Mouse (Mus musculus) cerebral cortex, adult 2 months (tissue): ENCODE measurements around the gene Smo.

Experiments used
- WGBS: fragments of 180-500 bp; shearing (Covaris S2); methylation state at CpG from one replicate; pipeline ENCODE4 v1.1.7; 2018; 5-methylcytosine and 5-hydroxymethylcytosine counted together

The Smo gene

DNA sequence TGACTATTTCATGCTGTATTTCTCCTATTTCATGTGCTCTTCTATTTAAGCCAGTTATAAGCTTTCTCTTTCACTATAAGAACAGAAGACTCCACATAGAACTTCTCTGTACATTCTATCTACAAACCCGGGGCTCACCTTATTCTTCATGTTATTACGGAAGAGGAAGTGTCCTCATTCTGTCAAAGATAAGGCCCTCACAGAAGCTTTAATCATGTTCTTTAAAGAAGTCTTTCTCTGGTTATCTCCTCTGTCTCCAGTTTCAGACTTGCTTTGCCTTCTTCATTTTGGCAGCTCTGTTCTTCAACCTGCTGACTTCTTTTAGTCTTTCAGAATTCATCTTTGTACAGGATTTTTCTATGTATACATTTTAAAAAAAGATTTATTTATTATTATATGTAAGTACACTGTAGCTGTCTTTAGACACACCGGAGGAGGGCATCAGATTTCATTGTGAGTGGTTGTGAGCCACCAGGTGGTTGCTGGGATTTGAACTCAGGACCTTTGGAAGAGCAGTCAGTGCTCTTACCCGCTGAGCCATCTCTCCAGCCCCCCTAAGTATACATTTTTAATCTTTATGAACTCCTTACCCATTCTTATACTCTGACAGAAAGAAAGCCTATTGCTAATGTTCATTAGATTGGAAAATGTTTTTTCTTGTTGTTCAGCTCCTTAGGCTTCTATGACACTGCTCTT is 41.4 kb downstream of the Smo start:
- 86% methylated on average over 4 of the region's 4 CpGs for WGBS

DNA sequence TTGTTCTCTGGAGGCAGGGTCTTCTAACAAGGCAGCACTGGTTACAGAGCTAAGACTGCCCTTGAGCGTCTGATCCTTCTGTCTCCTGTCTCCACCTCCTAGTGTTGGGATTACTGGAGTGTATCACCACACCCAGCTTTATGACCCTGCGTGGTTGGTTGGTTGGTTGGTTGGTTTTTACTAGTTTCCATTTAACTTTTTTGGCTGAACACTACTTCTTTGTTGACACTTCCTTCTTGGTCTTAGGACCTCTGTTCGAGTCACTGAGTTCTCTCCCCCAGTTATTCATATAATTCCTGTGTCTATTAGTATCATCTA is 41.9 kb downstream of the Smo start:
- WGBS = 81% methylated on average over 3 of the region's 3 CpGs

DNA sequence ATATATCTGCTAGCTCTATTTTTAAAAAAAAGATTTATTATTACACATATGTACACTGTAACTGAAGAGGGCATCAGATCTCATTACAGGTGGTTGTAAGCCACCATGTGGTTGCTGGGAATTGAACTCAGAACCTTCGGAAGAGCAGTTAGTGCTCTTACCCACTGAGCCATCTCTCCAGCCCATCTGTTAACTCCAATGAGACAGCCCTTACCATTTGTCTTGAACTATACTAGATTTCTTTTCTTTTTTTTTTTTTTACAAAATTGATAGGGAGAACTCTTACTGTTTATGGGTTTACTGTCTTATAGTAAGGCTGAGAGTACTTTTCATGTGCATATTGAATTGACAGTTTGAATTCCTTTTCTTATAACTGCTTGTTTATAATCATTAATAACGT is 45.3 kb downstream of the Smo start:
- 86% methylated on average over 2 of the region's 2 CpGs for WGBS

DNA sequence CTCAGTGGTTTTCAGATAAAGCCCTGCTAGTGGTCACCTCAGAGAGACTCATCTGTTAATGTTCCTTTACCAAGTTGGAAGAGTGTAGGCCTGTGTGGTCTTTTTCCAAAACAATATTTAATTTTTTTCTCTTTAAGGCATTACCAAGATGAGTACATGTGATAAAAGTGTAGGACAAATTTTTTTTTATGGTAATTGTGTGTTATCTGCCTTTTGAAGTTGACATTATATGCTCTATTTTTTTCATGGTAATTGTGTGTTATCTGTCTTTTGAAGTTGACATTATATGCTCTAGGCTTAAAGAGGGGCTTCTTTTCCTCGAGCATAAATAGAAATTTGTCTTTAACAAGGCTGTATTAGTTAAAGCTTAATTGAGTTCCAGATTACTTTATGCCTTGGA is 46.9 kb downstream of the Smo start:
- WGBS = 64% methylated on average over 1 of the region's 1 CpGs

DNA sequence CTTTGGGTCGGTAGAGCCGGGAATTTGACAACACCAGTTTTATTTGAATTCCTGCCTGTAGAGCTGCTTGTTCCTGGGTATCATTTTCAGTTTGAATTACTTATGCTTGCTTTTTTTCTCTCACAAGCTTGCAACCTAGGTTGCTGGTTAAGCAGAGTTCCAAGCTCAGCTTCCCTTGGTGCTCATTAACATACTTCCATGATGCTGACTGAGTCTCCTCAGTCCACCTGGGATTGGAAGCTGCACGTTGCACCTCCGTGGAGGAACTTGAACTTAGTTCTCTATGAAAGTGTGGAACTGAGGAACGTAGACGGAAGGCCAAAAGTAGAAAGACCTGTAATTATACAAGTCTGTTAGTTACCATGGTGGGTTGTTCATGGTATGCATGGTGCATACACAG is 48.7 kb downstream of the Smo start:
- WGBS = 81% methylated on average over 6 of the region's 6 CpGs

DNA sequence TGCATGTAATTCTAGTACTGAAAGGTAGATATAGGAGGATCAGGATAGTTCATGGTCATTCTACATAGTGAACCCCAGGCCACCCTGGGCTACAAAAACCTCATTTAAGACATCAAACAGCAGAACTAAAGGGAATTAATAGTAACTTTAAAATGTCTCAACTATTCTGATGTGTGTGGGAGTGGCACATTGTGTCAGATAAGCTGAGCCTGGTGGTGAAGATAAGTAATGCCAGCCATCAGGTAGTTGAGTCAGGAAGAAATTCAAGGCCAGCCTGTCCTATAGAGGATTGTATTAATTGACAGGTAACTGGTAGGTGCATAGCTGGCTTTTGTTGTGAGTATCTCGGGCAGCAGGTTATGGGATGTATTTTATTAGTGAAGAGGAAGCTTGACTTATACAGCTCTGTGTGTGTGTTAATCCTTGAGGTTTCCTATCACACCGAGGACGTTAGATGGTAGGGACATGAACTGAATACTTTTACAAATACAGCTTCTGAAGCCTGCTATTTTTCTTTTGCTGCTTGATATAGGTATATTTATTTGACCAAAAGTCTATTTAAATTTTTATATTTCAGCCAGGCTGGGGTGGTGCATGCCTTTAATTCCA is 49.2 kb downstream of the Smo start:
- WGBS = 95% methylated on average over 3 of the region's 3 CpGs

DNA sequence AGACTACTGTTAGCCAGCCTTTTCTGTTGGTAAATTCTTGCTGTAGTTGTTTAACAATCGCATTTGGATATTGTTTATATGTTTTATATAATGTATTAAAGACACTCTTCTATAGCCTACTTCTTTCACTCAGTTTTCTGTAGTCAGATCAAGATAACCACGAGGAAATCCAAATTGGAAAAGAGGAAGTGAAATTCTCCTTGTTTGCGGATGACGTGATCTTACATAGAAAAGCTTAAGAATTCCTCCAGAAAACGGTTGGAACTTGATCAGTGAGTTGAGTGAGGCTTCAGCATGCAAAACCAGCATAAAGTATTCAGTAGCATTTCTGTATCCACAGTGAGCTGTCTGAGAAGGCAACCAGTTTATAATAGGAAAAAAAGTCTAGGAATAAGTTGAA is 50.5 kb downstream of the Smo start:
- 67% methylated on average over 5 of the region's 5 CpGs for WGBS

DNA sequence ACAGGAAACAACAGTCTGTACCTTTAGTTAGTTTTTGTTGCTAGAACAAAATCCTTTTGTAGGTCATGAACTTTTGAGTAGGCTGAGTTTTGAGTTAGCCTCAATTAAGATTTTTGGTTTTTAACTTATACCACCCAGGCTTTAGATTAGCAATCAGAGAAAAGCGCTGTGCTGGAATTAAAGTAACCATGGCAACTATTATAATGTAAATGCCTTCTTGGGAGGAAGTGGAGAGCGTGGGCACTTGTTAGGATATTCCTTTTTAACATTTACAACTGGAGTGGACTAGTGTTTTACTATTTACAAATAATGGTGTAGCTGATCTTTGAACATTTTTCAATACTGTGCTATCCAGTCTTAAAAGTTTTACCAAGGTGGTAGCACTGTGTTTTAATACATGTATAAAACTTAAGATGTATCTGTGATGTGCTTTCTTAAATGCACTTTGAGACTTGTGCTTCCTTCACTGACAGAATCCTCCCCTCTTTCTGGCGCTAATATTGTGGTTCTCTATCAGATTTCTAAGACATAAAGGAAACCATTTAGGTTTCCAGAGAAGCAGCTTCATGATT is 53.6 kb downstream of the Smo start:
- WGBS = 38% methylated on average over 3 of the region's 3 CpGs

DNA sequence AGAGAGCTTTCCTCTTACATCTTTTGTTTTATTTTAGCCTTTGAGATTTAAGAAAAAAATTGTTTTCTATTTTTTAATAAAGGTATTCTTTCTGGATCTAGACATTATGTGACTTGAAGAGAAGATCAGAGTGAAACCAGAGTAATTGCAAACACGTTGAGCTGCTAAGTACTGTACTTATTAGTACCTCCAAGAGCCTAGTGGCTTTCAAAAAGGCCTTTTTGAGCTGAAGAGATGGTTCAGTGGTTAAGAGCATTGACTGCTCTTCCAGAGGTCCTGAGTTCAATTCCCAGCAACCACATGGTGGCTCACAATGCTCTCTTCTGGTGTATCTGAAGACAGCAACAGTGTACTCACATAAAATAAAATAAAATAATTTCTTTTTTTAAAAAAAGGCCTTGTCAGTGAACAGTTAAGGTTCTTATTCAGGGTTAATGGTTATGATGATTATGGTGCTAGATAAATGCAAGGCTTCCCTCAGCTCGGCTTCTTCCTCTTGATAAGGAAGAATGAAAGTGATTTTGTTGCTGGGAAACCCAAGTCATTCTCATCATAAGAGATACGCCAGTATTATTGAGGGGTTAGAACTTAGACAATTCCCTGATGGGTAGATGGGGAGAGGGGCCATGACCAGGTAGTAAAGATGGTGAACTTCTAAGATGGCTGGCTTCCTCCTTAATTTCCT is 54.9 kb downstream of the Smo start:
- 96% methylated on average over 3 of the region's 3 CpGs for WGBS

DNA sequence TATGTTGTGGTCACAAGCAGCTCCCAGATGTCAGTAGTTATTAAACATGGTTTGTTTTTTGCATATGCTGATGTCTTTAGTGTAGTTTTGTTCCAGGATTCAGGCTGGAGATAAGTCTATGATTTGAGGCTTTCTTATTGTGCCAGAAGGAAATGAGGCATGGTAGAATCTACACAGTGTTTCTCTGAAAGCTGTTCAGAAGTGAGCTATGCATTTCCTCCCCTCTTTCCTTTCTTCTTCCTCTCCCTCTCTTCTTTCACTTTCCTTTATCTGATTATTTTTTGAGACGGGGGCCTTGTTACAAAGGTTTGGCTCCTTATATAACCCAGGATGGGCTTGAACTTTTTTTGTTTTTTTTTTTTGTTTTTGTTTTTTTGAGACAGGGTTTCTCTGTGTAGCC is 58.2 kb downstream of the Smo start:
- WGBS = 74% methylated on average over 1 of the region's 1 CpGs

DNA sequence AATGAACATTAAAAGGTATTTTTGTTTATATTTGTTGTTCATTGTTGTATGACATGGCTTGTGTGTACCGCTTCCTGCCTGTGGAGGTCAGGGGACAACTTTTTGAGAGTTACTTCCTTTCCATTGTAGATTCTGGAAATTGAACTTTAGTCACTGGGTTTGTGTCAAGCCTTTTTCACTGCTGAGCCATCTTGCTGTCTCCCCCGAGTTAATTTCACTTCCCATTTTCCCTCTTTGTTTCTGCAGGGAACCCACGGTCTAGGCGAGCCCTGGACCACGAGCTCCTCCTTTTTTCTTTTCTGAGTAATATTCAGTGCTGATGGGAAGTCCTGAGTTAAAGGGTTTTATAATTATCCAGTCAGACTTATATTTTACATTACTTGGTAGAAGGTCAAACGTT is 59.3 kb downstream of the Smo start:
- WGBS = 75% methylated on average over 6 of the region's 6 CpGs

DNA sequence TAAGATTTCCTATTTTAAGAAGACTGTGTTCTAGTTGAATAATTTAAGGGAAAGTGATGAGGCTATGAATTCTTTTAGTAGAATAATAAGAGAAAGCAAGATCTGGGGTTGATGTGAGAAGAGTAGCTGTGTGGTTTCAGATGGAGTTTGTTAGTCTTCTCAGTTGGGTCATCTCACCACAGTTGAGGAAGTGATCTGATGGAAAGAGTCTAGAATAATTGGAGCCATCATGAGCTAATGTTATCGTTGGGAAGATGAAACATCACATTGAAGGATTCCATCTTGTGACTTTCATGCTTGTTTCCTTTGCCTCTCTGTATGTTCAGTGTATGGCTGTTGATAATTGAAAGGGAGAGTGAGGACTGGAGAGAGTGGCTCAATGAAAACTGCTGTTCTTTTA is 67.7 kb downstream of the Smo start:
- 80% methylated on average over 1 of the region's 1 CpGs for WGBS

DNA sequence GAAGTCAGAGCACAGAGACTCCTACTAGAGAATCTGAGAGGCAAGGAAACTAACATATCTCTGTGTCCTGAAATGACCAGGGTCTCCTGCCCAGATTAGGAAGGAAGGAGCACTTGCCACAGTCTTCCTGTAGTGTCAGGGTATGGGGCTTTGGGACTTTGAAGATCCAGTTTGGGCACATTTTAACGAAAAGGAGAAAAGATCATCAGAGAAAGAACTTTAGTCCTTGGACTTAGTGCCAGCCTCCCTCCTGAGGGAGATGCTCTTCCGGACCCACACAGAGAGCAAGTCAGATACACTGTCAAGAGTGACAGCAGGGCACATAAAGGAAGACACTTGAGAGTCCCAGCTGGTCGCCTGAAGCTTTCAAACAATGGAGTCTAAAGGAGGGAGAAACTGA is 68.7 kb downstream of the Smo start:
- 79% methylated on average over 3 of the region's 3 CpGs for WGBS

DNA sequence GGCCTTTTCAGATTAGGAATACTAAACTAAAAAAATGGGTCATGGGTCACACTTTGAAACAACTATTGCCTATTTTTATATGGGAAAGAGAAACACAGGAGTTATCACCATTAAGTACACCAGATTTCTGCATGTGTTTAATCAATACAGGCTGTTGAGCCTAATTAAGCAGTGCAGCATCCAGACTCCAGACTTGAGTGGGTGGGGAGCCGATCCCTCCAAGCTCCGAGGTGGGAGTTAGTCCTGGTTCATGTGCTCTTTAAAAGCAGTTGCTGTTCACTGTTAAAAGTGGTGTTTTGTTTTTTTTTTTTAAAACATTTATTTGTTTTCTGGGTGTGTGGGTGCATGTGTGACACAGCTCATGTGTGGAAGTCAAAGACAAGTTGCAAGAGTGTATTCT is 70.1 kb downstream of the Smo start:
- 46% methylated on average over 2 of the region's 2 CpGs for WGBS
